16 mouse cellular contexts compared by ENCODE assay signal in genomic region chr10:115309191-115309590, GRCm38 (mm10).
"Had no signal": no experiment of that assay in that cellular context is flagged by ENCODE, and none has a peak within 500 bp of the region (broad histone marks: within the 10 kb centered on the region; RNA-seq: fewer than 3 reads in every experiment).

No protein-coding gene starts in this region.

- H3K4me2 ChIP-seq: kidney, embryonic 15.5 days; limb, embryonic 12.5 days; limb, embryonic 15.5 days; liver, embryonic 11.5 days; lung, embryonic 14.5 days; midbrain, embryonic 13.5 days had no signal

- H3K9ac ChIP-seq: kidney, embryonic 15.5 days; limb, embryonic 12.5 days; limb, embryonic 15.5 days; liver, embryonic 14.5 days; liver, postnatal 0 days; lung, embryonic 14.5 days; midbrain, embryonic 13.5 days had no signal

- DNase-seq: kidney, postnatal 14 days; kidney, postnatal 4 days; left cerebral cortex, postnatal 4 days; liver, postnatal 0 days; lung, embryonic 14.5 days; thymus, adult 2 months; thymus, postnatal 14 days; thymus, postnatal 4 days had no signal

- H3K27ac ChIP-seq: kidney, embryonic 15.5 days; limb, embryonic 12.5 days; limb, embryonic 15.5 days; liver, embryonic 14.5 days; macrophage; midbrain, embryonic 13.5 days had no signal

- H3K36me3 ChIP-seq: kidney, embryonic 15.5 days had no signal

- H3K27me3 ChIP-seq: kidney, embryonic 15.5 days; limb, embryonic 12.5 days; limb, embryonic 15.5 days; midbrain, embryonic 13.5 days had no signal

- H3K4me3 ChIP-seq: kidney, embryonic 15.5 days; limb, embryonic 12.5 days; limb, embryonic 15.5 days; midbrain, embryonic 13.5 days had no signal

- ATAC-seq: liver, postnatal 0 days; lung, postnatal 0 days; midbrain, embryonic 13.5 days had no signal

- H3K9me3 ChIP-seq: kidney, embryonic 15.5 days; limb, embryonic 12.5 days; limb, embryonic 15.5 days; midbrain, embryonic 13.5 days had no signal
